Mouse (Mus musculus): ENCODE results near the gene Irs2. TPM values are rescaled to one million over a fixed set of nuclear protein-coding genes. Genes with fewer than 3 reads are reported as not detected.

Gene Irs2
- polyA plus RNA-seq (2015; fragmentation: Nextera tagmentation; extraction: Ambion mirVana), result 4.4 and 4.7 TPM in 2 replicates

DNA sequence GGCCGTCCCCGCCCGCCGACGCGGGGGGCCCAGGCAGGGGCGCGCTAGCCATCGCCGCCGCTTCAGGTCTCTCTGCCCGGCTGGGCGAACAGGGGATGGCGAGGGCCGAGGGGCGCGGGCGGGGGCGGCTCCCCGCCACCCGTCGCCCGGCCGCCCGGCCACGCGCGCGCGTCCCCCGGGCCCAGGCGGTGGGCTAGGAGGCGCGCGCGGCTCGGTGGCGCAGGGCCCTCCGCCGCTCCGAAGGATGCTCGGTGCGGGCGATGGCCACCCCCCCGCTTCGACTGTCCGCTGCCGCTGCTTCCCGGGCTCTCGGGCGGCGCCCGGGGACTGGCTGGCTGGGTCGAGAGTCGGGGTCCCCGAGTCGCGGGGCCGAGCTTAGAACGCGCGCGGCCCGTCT, at the start of gene Irs2:
Gene Irs2 (minus strand): TSS at position 80 of the 397 bp plus-strand sequence.
- Histone ChIP-seq H3K9me3 (ENCODE audit: control insufficient read depth, low read length) (no peaks in the 10 kb centered on the region), H3K36me3 (ENCODE audit: control insufficient read depth, insufficient read depth, low read length) (peaks cover 5% of the 10 kb centered on the region; the same call in 1 of the 2 replicates), H3K27me3 (replicated peaks; ENCODE audit: control insufficient read depth, insufficient read depth, low read length) (no peaks in the 10 kb centered on the region), H3K27ac (ENCODE audit: low read length) (peak within 1 kb of the TSS; percentile 99), H3K4me2 (ENCODE audit: low read depth, low read length) (peak within 1 kb of the TSS; percentile 85), H3K4me1 (ENCODE audit: control insufficient read depth, insufficient read depth, low read length) (peaks cover 43% of the 10 kb centered on the region), H3K9ac (ENCODE audit: low read depth, low read length) (peak within 1 kb of the TSS; percentile 96), H3K4me3 (ENCODE audit: low read length) (peak within 1 kb of the TSS; percentile 90)
- WGBS, result 2% methylated on average over 45 of the region's 64 CpGs
- no peak; the same call in 1 of the 2 replicates for ATAC-seq

DNA sequence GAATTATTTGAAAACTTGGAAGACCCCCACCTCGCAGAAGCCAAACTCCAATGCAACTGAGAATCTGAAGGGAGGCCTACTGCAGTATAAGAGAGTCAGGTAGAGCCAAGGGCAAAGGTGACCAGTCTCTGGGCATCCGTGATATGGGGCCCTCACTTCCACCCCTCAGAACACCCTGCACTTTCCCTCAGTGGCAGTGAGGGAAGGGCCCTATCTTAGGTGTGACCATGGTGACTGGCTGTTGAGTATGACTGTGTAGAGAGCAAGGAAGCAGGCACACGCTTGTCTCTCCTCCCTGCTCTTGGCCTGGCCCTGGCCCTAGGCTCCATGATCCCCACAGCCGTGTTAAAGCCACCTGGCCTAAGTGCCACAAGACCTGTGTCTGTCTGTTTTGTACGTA, 48.4 kb upstream of the Irs2 start:
- Histone ChIP-seq H3K27me3 (replicated peaks; ENCODE audit: control insufficient read depth, insufficient read depth, low read length) (no peaks in the 10 kb centered on the region), H3K27ac (ENCODE audit: low read length) (peak overlapping the region; percentile 92), H3K9me3 (ENCODE audit: control insufficient read depth, low read length) (no peaks in the 10 kb centered on the region), H3K4me3 (ENCODE audit: low read length) (no peak overlapping the region), H3K9ac (ENCODE audit: low read depth, low read length) (peak overlapping the region; percentile 39), H3K4me2 (ENCODE audit: low read depth, low read length) (peak overlapping the region; percentile 7), H3K36me3 (ENCODE audit: control insufficient read depth, insufficient read depth, low read length) (no peaks in the 10 kb centered on the region), H3K4me1 (ENCODE audit: control insufficient read depth, insufficient read depth, low read length) (peaks cover 27% of the 10 kb centered on the region; the same call in 1 of the 2 replicates)
- 67% methylated on average over 5 of the region's 5 CpGs for WGBS
- peak; percentile 69 for ATAC-seq

DNA sequence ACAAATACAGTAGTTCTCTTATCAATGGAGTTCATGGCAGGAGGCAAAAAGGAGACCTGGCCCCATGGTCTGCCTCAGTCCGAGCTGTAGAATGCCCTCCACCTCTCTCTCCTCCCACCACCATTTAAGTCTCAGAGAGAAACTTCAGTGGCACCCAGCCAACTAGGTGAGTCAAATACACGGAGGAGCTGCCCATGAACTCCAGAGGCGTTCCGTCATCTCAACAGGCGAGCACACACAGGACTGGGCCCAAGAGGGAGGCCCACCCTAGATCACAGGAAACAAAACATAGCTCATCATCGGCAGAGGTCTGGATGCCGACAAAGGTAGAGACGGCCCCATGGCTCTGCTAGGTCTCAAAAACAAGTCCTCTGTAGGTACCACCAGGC, 47.9 kb upstream of the Irs2 start:
- Histone ChIP-seq H3K27me3 (replicated peaks; ENCODE audit: control insufficient read depth, insufficient read depth, low read length) (no peaks in the 10 kb centered on the region), H3K4me1 (ENCODE audit: control insufficient read depth, insufficient read depth, low read length) (peaks cover 22% of the 10 kb centered on the region; the same call in 1 of the 2 replicates), H3K4me2 (ENCODE audit: low read depth, low read length) (peak overlapping the region; percentile 7), H3K9ac (ENCODE audit: low read depth, low read length) (peak overlapping the region; percentile 36), H3K9me3 (ENCODE audit: control insufficient read depth, low read length) (no peaks in the 10 kb centered on the region), H3K36me3 (ENCODE audit: control insufficient read depth, insufficient read depth, low read length) (no peaks in the 10 kb centered on the region), H3K27ac (ENCODE audit: low read length) (peak overlapping the region; percentile 92), H3K4me3 (ENCODE audit: low read length) (no peak overlapping the region)
- WGBS, result 44% methylated on average over 8 of the region's 8 CpGs
- peak; percentile 49 for ATAC-seq

GRCm38 (mm10) chr8:11055557-11056174, 47.4 kb upstream of the Irs2 start:
- H3K4me2 ChIP-seq (ENCODE audit: low read depth, low read length), result peak overlapping the region; percentile 42
- no peaks in the 10 kb centered on the region for H3K36me3 ChIP-seq (ENCODE audit: control insufficient read depth, insufficient read depth, low read length)
- peak overlapping the region; percentile 45 for H3K9ac ChIP-seq (ENCODE audit: low read depth, low read length)
- no peaks in the 10 kb centered on the region for H3K27me3 ChIP-seq (replicated peaks; ENCODE audit: control insufficient read depth, insufficient read depth, low read length)
- ATAC-seq, result peak; percentile 93
- 47% methylated on average over 16 of the region's 16 CpGs for WGBS
- H3K4me1 ChIP-seq (ENCODE audit: control insufficient read depth, insufficient read depth, low read length), result peaks cover 21% of the 10 kb centered on the region; the same call in 1 of the 2 replicates
- H3K4me3 ChIP-seq (ENCODE audit: low read length), result 0 out of 2 replicates have a peak overlapping the region, but pooled peaks have one; percentile 7
- peak overlapping the region; percentile 97 for H3K27ac ChIP-seq (ENCODE audit: low read length)
- no peaks in the 10 kb centered on the region for H3K9me3 ChIP-seq (ENCODE audit: control insufficient read depth, low read length)

DNA sequence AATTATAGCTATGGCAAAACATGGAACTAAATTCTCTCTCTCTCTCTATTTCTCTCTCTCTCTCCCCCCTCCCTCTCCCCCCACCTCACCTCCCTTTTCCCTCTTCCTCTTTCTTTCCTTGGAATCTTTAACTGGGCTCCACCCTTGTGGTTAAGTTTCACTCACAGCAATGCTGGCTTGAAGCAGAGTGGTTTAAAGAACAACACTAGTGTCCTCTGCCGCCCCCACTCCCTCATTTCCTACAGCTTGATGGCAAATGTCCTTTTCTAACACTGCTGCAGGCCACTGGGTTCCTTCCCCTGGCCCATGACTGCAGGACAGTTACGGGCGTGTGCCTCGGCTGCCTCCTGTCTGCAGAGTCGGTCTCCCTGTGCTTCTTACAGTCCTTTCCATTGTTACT, 41.6 kb upstream of the Irs2 start:
- WGBS, result 65% methylated on average over 5 of the region's 5 CpGs
- no peak for ATAC-seq
- H3K9ac ChIP-seq (ENCODE audit: low read depth, low read length), result no peak overlapping the region
- no peak overlapping the region for H3K27ac ChIP-seq (ENCODE audit: low read length)
- H3K4me2 ChIP-seq (ENCODE audit: low read depth, low read length), result no peak overlapping the region
- no peaks in the 10 kb centered on the region for H3K9me3 ChIP-seq (ENCODE audit: control insufficient read depth, low read length)
- peaks cover 8% of the 10 kb centered on the region; the same call in 1 of the 2 replicates for H3K4me1 ChIP-seq (ENCODE audit: control insufficient read depth, insufficient read depth, low read length)
- no peak overlapping the region for H3K4me3 ChIP-seq (ENCODE audit: low read length)
- no peaks in the 10 kb centered on the region for H3K27me3 ChIP-seq (replicated peaks; ENCODE audit: control insufficient read depth, insufficient read depth, low read length)
- H3K36me3 ChIP-seq (ENCODE audit: control insufficient read depth, insufficient read depth, low read length), result no peaks in the 10 kb centered on the region

DNA sequence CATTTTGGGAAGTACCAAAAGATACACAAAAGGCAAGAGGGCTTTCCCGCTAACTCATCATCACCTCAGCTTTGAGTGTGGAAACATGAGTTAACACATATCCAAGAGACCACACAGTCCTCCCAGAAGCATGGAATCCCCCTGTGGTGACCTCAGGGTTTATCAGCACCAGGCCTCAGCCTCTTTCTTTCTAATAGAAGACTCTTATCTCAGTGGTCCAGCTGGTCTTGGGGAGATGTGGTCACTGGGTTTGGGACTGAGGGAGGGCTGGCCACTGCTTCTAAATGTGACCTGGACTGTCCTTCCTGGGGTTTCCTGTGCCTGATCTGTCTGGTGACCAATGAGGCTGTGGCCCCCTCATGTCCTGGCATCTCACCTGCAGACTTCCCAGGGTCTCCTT, 39.6 kb upstream of the Irs2 start:
- Histone ChIP-seq H3K4me3 (ENCODE audit: low read length) (no peak overlapping the region), H3K27me3 (replicated peaks; ENCODE audit: control insufficient read depth, insufficient read depth, low read length) (no peaks in the 10 kb centered on the region), H3K27ac (ENCODE audit: low read length) (no peak overlapping the region), H3K9ac (ENCODE audit: low read depth, low read length) (no peak overlapping the region), H3K9me3 (ENCODE audit: control insufficient read depth, low read length) (no peaks in the 10 kb centered on the region), H3K36me3 (ENCODE audit: control insufficient read depth, insufficient read depth, low read length) (no peaks in the 10 kb centered on the region), H3K4me1 (ENCODE audit: control insufficient read depth, insufficient read depth, low read length) (peaks cover 3% of the 10 kb centered on the region; the same call in 1 of the 2 replicates), H3K4me2 (ENCODE audit: low read depth, low read length) (no peak overlapping the region)
- no peak for ATAC-seq
- WGBS, result 77% methylated on average over 1 of the region's 1 CpGs

GRCm38 (mm10) chr8:11044660-11045059, 36.4 kb upstream of the Irs2 start:
- H3K9ac ChIP-seq (ENCODE audit: low read depth, low read length), result no peak overlapping the region
- no peak overlapping the region for H3K4me3 ChIP-seq (ENCODE audit: low read length)
- ATAC-seq, result no peak
- H3K27me3 ChIP-seq (replicated peaks; ENCODE audit: control insufficient read depth, insufficient read depth, low read length), result no peaks in the 10 kb centered on the region
- no peaks in the 10 kb centered on the region for H3K9me3 ChIP-seq (ENCODE audit: control insufficient read depth, low read length)
- 66% methylated on average over 11 of the region's 11 CpGs for WGBS
- H3K4me2 ChIP-seq (ENCODE audit: low read depth, low read length), result no peak overlapping the region
- H3K36me3 ChIP-seq (ENCODE audit: control insufficient read depth, insufficient read depth, low read length), result no peaks in the 10 kb centered on the region
- H3K27ac ChIP-seq (ENCODE audit: low read length), result no peak overlapping the region
- H3K4me1 ChIP-seq (ENCODE audit: control insufficient read depth, insufficient read depth, low read length), result peaks cover 3% of the 10 kb centered on the region; the same call in 1 of the 2 replicates

- no peak overlapping the region for H3K4me2 ChIP-seq (ENCODE audit: low read depth, low read length)
- H3K4me1 ChIP-seq (ENCODE audit: control insufficient read depth, insufficient read depth, low read length), result peaks cover 3% of the 10 kb centered on the region; the same call in 1 of the 2 replicates
- no peak overlapping the region for H3K4me3 ChIP-seq (ENCODE audit: low read length)
- H3K27ac ChIP-seq (ENCODE audit: low read length), result no peak overlapping the region
- 88% methylated on average over 4 of the region's 4 CpGs for WGBS
- no peaks in the 10 kb centered on the region for H3K27me3 ChIP-seq (replicated peaks; ENCODE audit: control insufficient read depth, insufficient read depth, low read length)
- no peak for ATAC-seq
- no peaks in the 10 kb centered on the region for H3K36me3 ChIP-seq (ENCODE audit: control insufficient read depth, insufficient read depth, low read length)
- H3K9me3 ChIP-seq (ENCODE audit: control insufficient read depth, low read length), result no peaks in the 10 kb centered on the region
- H3K9ac ChIP-seq (ENCODE audit: low read depth, low read length), result no peak overlapping the region
Measured at GRCm38 (mm10) chr8:11043591-11043990, 35.3 kb upstream of the Irs2 start.

GRCm38 (mm10) chr8:11042872-11043587, 34.8 kb upstream of the Irs2 start:
- Histone ChIP-seq H3K27ac (ENCODE audit: low read length) (no peak overlapping the region), H3K9me3 (ENCODE audit: control insufficient read depth, low read length) (no peaks in the 10 kb centered on the region), H3K4me3 (ENCODE audit: low read length) (no peak overlapping the region), H3K9ac (ENCODE audit: low read depth, low read length) (no peak overlapping the region), H3K27me3 (replicated peaks; ENCODE audit: control insufficient read depth, insufficient read depth, low read length) (no peaks in the 10 kb centered on the region), H3K36me3 (ENCODE audit: control insufficient read depth, insufficient read depth, low read length) (no peaks in the 10 kb centered on the region), H3K4me2 (ENCODE audit: low read depth, low read length) (no peak overlapping the region), H3K4me1 (ENCODE audit: control insufficient read depth, insufficient read depth, low read length) (peaks cover 3% of the 10 kb centered on the region; the same call in 1 of the 2 replicates)
- no peak for ATAC-seq
- 77% methylated on average over 9 of the region's 9 CpGs for whole genome bisulfite sequencing
